Mouse (Mus musculus): ENCODE measurements around the gene Armcx1. TPM values are rescaled to one million over a fixed set of nuclear protein-coding genes. Genes with fewer than 3 reads are reported as not detected.
"Not testable (repeated sequence)": the region's sequence is repeated elsewhere in the genome, so short reads cannot be mapped to it uniquely, and the experiment has no call there.

The Armcx1 gene
- polyA plus RNA-seq, 1 experiment from 2014 or later, result 71.9 TPM

- H3K27ac ChIP-seq, result peak overlapping the region; percentile 92; the same call in 1 of the 2 replicates
Observed at GRCm38 (mm10) chrX:134716863-134717262, 900 bp upstream of the Armcx1 start.

GRCm38 (mm10) chrX:134718524-134718923, 761 bp downstream of the Armcx1 start:
- peak overlapping the region; percentile 49 for H3K4me3 ChIP-seq (replicated peaks; ENCODE audit: low read length)
- H3K27ac ChIP-seq, result peak overlapping the region; percentile 92
- peak; percentile 79 for ATAC-seq (ENCODE audit: low FRiP score)
- H3K36me3 ChIP-seq (replicated peaks; ENCODE audit: control insufficient read depth, insufficient read depth), result peaks cover 20% of the 10 kb centered on the region
- H3K4me2 ChIP-seq (replicated peaks), result peak overlapping the region; percentile 61
- no peaks in the 10 kb centered on the region for H3K4me1 ChIP-seq (replicated peaks; ENCODE audit: control insufficient read depth, insufficient read depth, low read length)
- H3K9ac ChIP-seq, result peak overlapping the region; percentile 76
- peaks cover 3% of the 10 kb centered on the region for H3K27me3 ChIP-seq (ENCODE audit: control insufficient read depth, insufficient read depth, low read length)
- peak; percentile 59 for DNase-seq (ENCODE audit: low spot score)
- no peaks in the 10 kb centered on the region for H3K9me3 ChIP-seq (ENCODE audit: control insufficient read depth, low read length)
- WGBS, result 9% methylated on average over 13 of the region's 14 CpGs

More at GRCm38 (mm10) chrX:134716863-134717262, 900 bp upstream of the Armcx1 start:
- Histone ChIP-seq H3K4me2 (replicated peaks) (peak overlapping the region; percentile 61; the same call in 1 of the 2 replicates), H3K36me3 (replicated peaks; ENCODE audit: control insufficient read depth, insufficient read depth) (peaks cover 20% of the 10 kb centered on the region), H3K4me1 (replicated peaks; ENCODE audit: control insufficient read depth, insufficient read depth, low read length) (no peaks in the 10 kb centered on the region), H3K27me3 (ENCODE audit: control insufficient read depth, insufficient read depth, low read length) (peaks cover 3% of the 10 kb centered on the region), H3K4me3 (replicated peaks; ENCODE audit: low read length) (no peak overlapping the region), H3K9ac (0 out of 2 replicates have a peak overlapping the region, but pooled peaks have one; percentile 76), H3K9me3 (ENCODE audit: control insufficient read depth, low read length) (no peaks in the 10 kb centered on the region)
- WGBS, result 24% methylated on average over 3 of the region's 3 CpGs
- DNase-seq (ENCODE audit: low spot score) (no peak), ATAC-seq (ENCODE audit: low FRiP score) (no peak)

- not testable (repeated sequence) for H3K27me3 ChIP-seq (ENCODE audit: control insufficient read depth, insufficient read depth, low read length); H3K4me1 ChIP-seq (replicated peaks; ENCODE audit: control insufficient read depth, insufficient read depth, low read length); H3K9ac ChIP-seq; DNase-seq (ENCODE audit: low spot score); H3K9me3 ChIP-seq (ENCODE audit: control insufficient read depth, low read length); H3K4me2 ChIP-seq (replicated peaks); ATAC-seq (ENCODE audit: low FRiP score); H3K27ac ChIP-seq; H3K4me3 ChIP-seq (replicated peaks; ENCODE audit: low read length)
- WGBS, result 29% methylated on average over 1 of the region's 2 CpGs
- peaks cover 20% of the 10 kb centered on the region for H3K36me3 ChIP-seq (replicated peaks; ENCODE audit: control insufficient read depth, insufficient read depth)
Observed at GRCm38 (mm10) chrX:134723762-134724161, 6.0 kb downstream of the Armcx1 start.

- H3K4me1 ChIP-seq (replicated peaks; ENCODE audit: control insufficient read depth, insufficient read depth, low read length), result no peaks in the 10 kb centered on the region
- WGBS, result 47% methylated on average over 4 of the region's 4 CpGs
- ATAC-seq (ENCODE audit: low FRiP score) (no peak), DNase-seq (ENCODE audit: low spot score) (peak; percentile 65)
- no peak overlapping the region for H3K4me3 ChIP-seq (replicated peaks; ENCODE audit: low read length)
- no peak overlapping the region for H3K4me2 ChIP-seq (replicated peaks)
- no peak overlapping the region for H3K9ac ChIP-seq
- H3K27ac ChIP-seq, result no peak overlapping the region
- H3K9me3 ChIP-seq (ENCODE audit: control insufficient read depth, low read length), result no peaks in the 10 kb centered on the region
- no peaks in the 10 kb centered on the region for H3K36me3 ChIP-seq (replicated peaks; ENCODE audit: control insufficient read depth, insufficient read depth)
- H3K27me3 ChIP-seq (ENCODE audit: control insufficient read depth, insufficient read depth, low read length), result peaks cover 3% of the 10 kb centered on the region; the same call in 1 of the 2 replicates
Observed at GRCm38 (mm10) chrX:134729778-134730177, 12.0 kb downstream of the Armcx1 start.

- Histone ChIP-seq H3K27ac (no peak overlapping the region), H3K4me2 (replicated peaks) (no peak overlapping the region), H3K9me3 (ENCODE audit: control insufficient read depth, low read length) (no peaks in the 10 kb centered on the region), H3K36me3 (replicated peaks; ENCODE audit: control insufficient read depth, insufficient read depth) (no peaks in the 10 kb centered on the region), H3K4me1 (replicated peaks; ENCODE audit: control insufficient read depth, insufficient read depth, low read length) (no peaks in the 10 kb centered on the region), H3K4me3 (replicated peaks; ENCODE audit: low read length) (no peak overlapping the region), H3K9ac (no peak overlapping the region), H3K27me3 (ENCODE audit: control insufficient read depth, insufficient read depth, low read length) (no peaks in the 10 kb centered on the region)
- DNase-seq (ENCODE audit: low spot score) (no peak), ATAC-seq (ENCODE audit: low FRiP score) (no peak)
- 94% methylated on average over 1 of the region's 1 CpGs for WGBS
Observed at GRCm38 (mm10) chrX:134737796-134738195, 20.0 kb downstream of the Armcx1 start.

GRCm38 (mm10) chrX:134739160-134739559, 21.4 kb downstream of the Armcx1 start:
- ATAC-seq (ENCODE audit: low FRiP score), result no peak
- 65% methylated on average over 4 of the region's 4 CpGs for WGBS

GRCm38 (mm10) chrX:134741862-134742261, 24.1 kb downstream of the Armcx1 start:
- 71% methylated on average over 5 of the region's 5 CpGs for WGBS
- Histone ChIP-seq H3K27ac (no peak overlapping the region), H3K9ac (no peak overlapping the region), H3K9me3 (ENCODE audit: control insufficient read depth, low read length) (no peaks in the 10 kb centered on the region), H3K36me3 (replicated peaks; ENCODE audit: control insufficient read depth, insufficient read depth) (no peaks in the 10 kb centered on the region), H3K4me3 (replicated peaks; ENCODE audit: low read length) (no peak overlapping the region), H3K4me1 (replicated peaks; ENCODE audit: control insufficient read depth, insufficient read depth, low read length) (no peaks in the 10 kb centered on the region), H3K27me3 (ENCODE audit: control insufficient read depth, insufficient read depth, low read length) (no peaks in the 10 kb centered on the region), H3K4me2 (replicated peaks) (no peak overlapping the region)
- DNase-seq (ENCODE audit: low spot score) (no peak), ATAC-seq (ENCODE audit: low FRiP score) (no peak)

More at GRCm38 (mm10) chrX:134739160-134739559, 21.4 kb downstream of the Armcx1 start:
- no peak overlapping the region for H3K9ac ChIP-seq
- H3K4me2 ChIP-seq (replicated peaks), result no peak overlapping the region
- no peaks in the 10 kb centered on the region for H3K9me3 ChIP-seq (ENCODE audit: control insufficient read depth, low read length)
- no peaks in the 10 kb centered on the region for H3K36me3 ChIP-seq (replicated peaks; ENCODE audit: control insufficient read depth, insufficient read depth)
- H3K4me3 ChIP-seq (replicated peaks; ENCODE audit: low read length), result no peak overlapping the region
- DNase-seq (ENCODE audit: low spot score), result no peak
- no peaks in the 10 kb centered on the region for H3K4me1 ChIP-seq (replicated peaks; ENCODE audit: control insufficient read depth, insufficient read depth, low read length)
- H3K27me3 ChIP-seq (ENCODE audit: control insufficient read depth, insufficient read depth, low read length), result no peaks in the 10 kb centered on the region
- no peak overlapping the region for H3K27ac ChIP-seq

GRCm38 (mm10) chrX:134746459-134746858, 28.7 kb downstream of the Armcx1 start:
- no peak overlapping the region for H3K27ac ChIP-seq
- no peaks in the 10 kb centered on the region for H3K4me1 ChIP-seq (replicated peaks; ENCODE audit: control insufficient read depth, insufficient read depth, low read length)
- no peaks in the 10 kb centered on the region for H3K9me3 ChIP-seq (ENCODE audit: control insufficient read depth, low read length)
- no peaks in the 10 kb centered on the region for H3K36me3 ChIP-seq (replicated peaks; ENCODE audit: control insufficient read depth, insufficient read depth)
- H3K27me3 ChIP-seq (ENCODE audit: control insufficient read depth, insufficient read depth, low read length), result no peaks in the 10 kb centered on the region; the same call in 1 of the 2 replicates
- no peak overlapping the region for H3K4me2 ChIP-seq (replicated peaks)
- peak; percentile 53 for DNase-seq (ENCODE audit: low spot score)
- peak; percentile 61; the same call in 1 of the 2 replicates for ATAC-seq (ENCODE audit: low FRiP score)
- no peak overlapping the region for H3K9ac ChIP-seq
- 42% methylated on average over 5 of the region's 5 CpGs for WGBS
- H3K4me3 ChIP-seq (replicated peaks; ENCODE audit: low read length), result no peak overlapping the region

- ATAC-seq (ENCODE audit: low FRiP score) (peak; percentile 90), DNase-seq (ENCODE audit: low spot score) (peak; percentile 75)
- Histone ChIP-seq H3K4me2 (replicated peaks) (peak within 1 kb of the TSS; percentile 57), H3K4me1 (replicated peaks; ENCODE audit: control insufficient read depth, insufficient read depth, low read length) (no peaks in the 10 kb centered on the region), H3K9me3 (ENCODE audit: control insufficient read depth, low read length) (no peaks in the 10 kb centered on the region), H3K36me3 (replicated peaks; ENCODE audit: control insufficient read depth, insufficient read depth) (no peaks in the 10 kb centered on the region), H3K27me3 (ENCODE audit: control insufficient read depth, insufficient read depth, low read length) (peaks cover 8% of the 10 kb centered on the region), H3K4me3 (replicated peaks; ENCODE audit: low read length) (peak within 1 kb of the TSS; percentile 57), H3K27ac (peak within 1 kb of the TSS; percentile 83), H3K9ac (peak within 1 kb of the TSS; percentile 75)
- WGBS, result 18% methylated on average over 35 of the region's 36 CpGs
Observed at GRCm38 (mm10) chrX:134750764-134751592, 33.2 kb downstream of the Armcx1 start, which contains the start of gene Armcx6. Armcx6 (minus strand) TSS chrX:134751417.

Data from hindbrain, embryonic 14.5 days (tissue).